Mouse (Mus musculus) embryonic facial prominence, embryonic 11.5 days (tissue): ENCODE results near the gene Pqbp1. TPM values are rescaled to one million over a fixed set of nuclear protein-coding genes. Genes with fewer than 3 reads are reported as not detected.

Experiments used
- ATAC-seq: fragments of 200-750 bp; cut with Nextera tagmentation; replicated peaks from 2 replicates; pipeline ENCODE4 v1.8.0; 2017; ENCODE audit warnings: low read depth; ENCODE audit not compliant: insufficient number of reproducible peaks, low FRiP score, low TSS enrichment
- DNase-seq: peaks from one replicate; pipeline ENCODE4 v3.0.0-alpha.2; 2015; ENCODE audit warnings: low spot score
- H3K27ac ChIP-seq: fragments of 300-500 bp; sonication (generic); replicated peaks from 2 replicates; pipeline ENCODE4 v1.5.1; 2014; ENCODE audit warnings: mild to moderate bottlenecking, low read depth, low read length, control low read depth
- H3K27me3 ChIP-seq: fragments of 300-500 bp; sonication (generic); 2 replicates; pipeline ENCODE4 v1.6.1; 2014; ENCODE audit warnings: mild to moderate bottlenecking, low read length, moderate library complexity, mixed read lengths; ENCODE audit not compliant: control insufficient read depth, insufficient read depth
- H3K36me3 ChIP-seq: fragments of 300-500 bp; sonication (generic); replicated peaks from 2 replicates; pipeline ENCODE4 v1.6.1; 2014; ENCODE audit warnings: low read depth, mild to moderate bottlenecking, low read length, moderate library complexity, mixed read lengths; ENCODE audit not compliant: control insufficient read depth, insufficient read depth
- H3K4me1 ChIP-seq: fragments of 300-500 bp; sonication (generic); 2 replicates; pipeline ENCODE4 v1.6.1; 2014; ENCODE audit warnings: low read length, mixed read lengths; ENCODE audit not compliant: control insufficient read depth, insufficient read depth
- H3K4me2 ChIP-seq: fragments of 300-500 bp; sonication (generic); 2 replicates; pipeline ENCODE4 v1.6.1; 2014; ENCODE audit warnings: low read depth, mild to moderate bottlenecking, control low read depth, low read length, moderate library complexity
- H3K4me3 ChIP-seq: fragments of 300-500 bp; sonication (generic); 2 replicates; pipeline ENCODE4 v1.5.1; 2014; ENCODE audit warnings: low read depth, low read length, control low read depth
- H3K9ac ChIP-seq: fragments of 300-500 bp; sonication (generic); replicated peaks from 2 replicates; pipeline ENCODE4 v1.6.1; 2014; ENCODE audit warnings: mild to moderate bottlenecking, control low read depth, low read length
- H3K9me3 ChIP-seq: fragments of 300-500 bp; sonication (generic); replicated peaks from 2 replicates; pipeline ENCODE4 v1.6.1; 2016; ENCODE audit warnings: mild to moderate bottlenecking, low read length, inconsistent platforms, mixed read lengths; ENCODE audit not compliant: control insufficient read depth
- WGBS: fragments of 180-500 bp; shearing (Covaris S2); extraction: QIAGEN DNeasy Blood & Tissue Kit; methylation state at CpG from one replicate; pipeline ENCODE4 v1.1.7; 2014; 5-methylcytosine and 5-hydroxymethylcytosine counted together
- polyA plus RNA-seq: library from polyadenylated mRNA; unstranded; fragments of >200 nt; fragmentation: Nextera tagmentation; extraction: Ambion mirVana; gene quantifications from 2 replicates; pipeline ENCODE4 v1.2.1, GENCODE M21; 2014

Pqbp1 gene
- polyA plus RNA-seq, 1 experiment from 2014 or later, result 146 TPM

DNA sequence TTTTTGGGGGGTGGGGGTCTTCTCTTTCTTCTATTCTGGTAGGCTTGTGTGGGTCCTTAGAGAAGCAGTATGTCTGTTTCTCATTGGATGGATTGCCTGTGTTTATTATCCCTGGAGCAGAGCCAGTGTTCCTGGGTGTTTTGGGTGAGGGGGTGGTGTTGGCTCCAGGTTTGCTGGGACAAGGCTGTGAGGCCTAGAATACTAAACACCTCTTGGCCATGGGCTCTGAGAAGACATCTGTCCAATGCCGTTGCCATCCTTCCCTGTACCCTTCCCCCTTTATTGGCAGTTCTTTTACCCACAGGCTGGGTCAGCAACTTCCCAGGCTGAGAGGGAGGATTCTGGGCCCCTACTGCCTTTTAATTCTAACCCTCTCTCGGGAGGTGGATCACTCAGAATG, 51.2 kb downstream of the Pqbp1 start:
- ATAC-seq, result no peak
- H3K4me3 ChIP-seq, result no peak overlapping the region
- H3K27me3 ChIP-seq, result no peaks in the 10 kb centered on the region
- H3K27ac ChIP-seq, result no peak overlapping the region
- H3K9ac ChIP-seq, result no peak overlapping the region
- DNase-seq, result no peak
- no peaks in the 10 kb centered on the region for H3K36me3 ChIP-seq
- H3K4me2 ChIP-seq, result no peak overlapping the region
- H3K9me3 ChIP-seq, result no peaks in the 10 kb centered on the region
- no peaks in the 10 kb centered on the region for H3K4me1 ChIP-seq
- 75% methylated on average over 2 of the region's 2 CpGs for WGBS

Other genes starting within 250 kb of the Pqbp1 start
- 2.6 and 2.9 TPM in 2 replicates for gene Prickle3, start 242.0 kb downstream of the Pqbp1 start, polyA plus RNA-seq
- 56.3 TPM in 2 replicates for gene Plp2, start 227.9 kb downstream of the Pqbp1 start, polyA plus RNA-seq
- 0.10 and 0.15 TPM in 2 replicates for gene Magix, start 218.0 kb downstream of the Pqbp1 start, polyA plus RNA-seq
- 42.2 and 44.2 TPM in 2 replicates for gene Gpkow, start 202.1 kb downstream of the Pqbp1 start, polyA plus RNA-seq
- 17.3 and 22.6 TPM in 2 replicates for gene Wdr45, start 184.9 kb downstream of the Pqbp1 start, polyA plus RNA-seq
- not detected in 2 replicates for gene Gm45208, start 177.0 kb downstream of the Pqbp1 start, polyA plus RNA-seq
- 85.4 and 88.7 TPM in 2 replicates for gene Praf2, start 170.8 kb downstream of the Pqbp1 start, polyA plus RNA-seq
- gene Ccdc120, start 148.4 kb downstream of the Pqbp1 start, polyA plus RNA-seq, result 14.5 and 20.2 TPM in 2 replicates
- gene Tfe3, start 136.7 kb downstream of the Pqbp1 start, polyA plus RNA-seq, result 16.2 and 16.5 TPM in 2 replicates
- gene Gripap1, start 109.5 kb downstream of the Pqbp1 start, polyA plus RNA-seq, result 35.6 and 35.9 TPM in 2 replicates
- gene Kcnd1, start 77.0 kb downstream of the Pqbp1 start, polyA plus RNA-seq, result 0.86 and 1.2 TPM in 2 replicates
- 36.4 and 37.1 TPM in 2 replicates for gene Otud5, start 57.9 kb downstream of the Pqbp1 start, polyA plus RNA-seq
- gene Pim2, start 21.0 kb downstream of the Pqbp1 start, polyA plus RNA-seq, result 4.9 and 6.4 TPM in 2 replicates
- 6.8 and 12.1 TPM in 2 replicates for gene Slc35a2, start 15.2 kb downstream of the Pqbp1 start, polyA plus RNA-seq
- gene Timm17b, start 88 bp upstream of the Pqbp1 start, polyA plus RNA-seq, result 162 and 172 TPM in 2 replicates
- not detected in 2 replicates for gene Gm10491, start 8.6 kb upstream of the Pqbp1 start, polyA plus RNA-seq
- gene Gm10490, start 10.3 kb upstream of the Pqbp1 start, polyA plus RNA-seq, result not detected in 2 replicates
- 4.9 and 5.3 TPM in 2 replicates for gene Pcsk1n, start 20.6 kb upstream of the Pqbp1 start, polyA plus RNA-seq
- not detected in 2 replicates for gene Eras, start 29.3 kb upstream of the Pqbp1 start, polyA plus RNA-seq
- gene Hdac6, start 48.6 kb upstream of the Pqbp1 start, polyA plus RNA-seq, result 38.0 and 43.9 TPM in 2 replicates
- gene Gata1, start 78.8 kb upstream of the Pqbp1 start, polyA plus RNA-seq, result 4.0 and 5.0 TPM in 2 replicates
- not detected in 2 replicates for gene Glod5, start 119.2 kb upstream of the Pqbp1 start, polyA plus RNA-seq
- 86.7 and 88.3 TPM in 2 replicates for gene Suv39h1, start 175.5 kb upstream of the Pqbp1 start, polyA plus RNA-seq
- gene Was, start 191.2 kb upstream of the Pqbp1 start, polyA plus RNA-seq, result 0.42 and 0.48 TPM in 2 replicates
- 15.1 and 15.9 TPM in 2 replicates for gene Wdr13, start 233.6 kb upstream of the Pqbp1 start, polyA plus RNA-seq
- 525 and 566 TPM in 2 replicates for gene Rbm3, start 246.6 kb upstream of the Pqbp1 start, polyA plus RNA-seq